Mouse (Mus musculus) olfactory bulb, adult 2 months (tissue): ENCODE results near the gene Lrrfip1. TPM values are rescaled to one million over a fixed set of nuclear protein-coding genes. Genes with fewer than 3 reads are reported as not detected.

Experiments
- H3K27ac ChIP-seq: fragments of 200-500 bp; 2 replicates; pipeline ENCODE4 v1.5.1; 2012; ENCODE audit warnings: low read depth, low read length; ENCODE audit not compliant: insufficient read depth
- H3K4me1 ChIP-seq: fragments of 200-500 bp; 2 replicates; pipeline ENCODE4 v1.6.1; 2012; ENCODE audit warnings: low read length; ENCODE audit not compliant: control insufficient read depth, insufficient read depth
- H3K4me3 ChIP-seq: fragments of 200-500 bp; 2 replicates; pipeline ENCODE4 v1.5.1; 2012; ENCODE audit warnings: mild to moderate bottlenecking, low read depth, low read length, moderate library complexity; ENCODE audit not compliant: insufficient read depth
- CTCF ChIP-seq: fragments of 200-500 bp; IDR thresholded peaks from 2 replicates; pipeline ENCODE4 v1.5.1; 2012; ENCODE audit warnings: low read depth, mild to moderate bottlenecking, low read length, moderate library complexity; ENCODE audit not compliant: insufficient read depth
- POLR2A ChIP-seq: fragments of 200-500 bp; IDR thresholded peaks from 2 replicates; pipeline ENCODE4 v1.6.1; 2012; ENCODE audit warnings: mild to moderate bottlenecking, low read depth, low read length, moderate library complexity; ENCODE audit not compliant: insufficient read depth
- WGBS: fragments of 180-500 bp; shearing (Covaris S2); methylation state at CpG from one replicate; pipeline ENCODE4 v1.1.7; 2018; 5-methylcytosine and 5-hydroxymethylcytosine counted together
- polyA plus RNA-seq: library from polyadenylated mRNA; stranded (reverse); fragments of >200 nt; gene quantifications from 2 replicates; pipeline ENCODE4 v1.2.4, GENCODE M21; 2012; ENCODE audit warnings: low replicate concordance; ENCODE audit not compliant: missing spikeins, insufficient read depth, insufficient read length

The Lrrfip1 gene
- polyA plus RNA-seq, 1 experiment, result not detected

- WGBS, result 72% methylated on average over 2 of the region's 2 CpGs
- TF ChIP-seq CTCF (no peak), POLR2A (no peak)
- H3K4me1 ChIP-seq, result no peaks in the 10 kb centered on the region
These were observed 153.0 kb downstream of the Lrrfip1 start for GRCm38 (mm10) chr1:91151509-91151908.

GRCm38 (mm10) chr1:91166798-91167197 is 168.3 kb downstream of the Lrrfip1 start:
- Histone ChIP-seq H3K4me1 (no peaks in the 10 kb centered on the region), H3K27ac (no peak overlapping the region), H3K4me3 (no peak overlapping the region)
- TF ChIP-seq CTCF (no peak), POLR2A (no peak)
- 63% methylated on average over 6 of the region's 6 CpGs for WGBS

More at GRCm38 (mm10) chr1:91151509-91151908, 153.0 kb downstream of the Lrrfip1 start:
- H3K4me3 ChIP-seq, result no peak overlapping the region
- H3K27ac ChIP-seq, result no peak overlapping the region

GRCm38 (mm10) chr1:91169157-91169556 is 170.6 kb downstream of the Lrrfip1 start:
- 93% methylated on average over 4 of the region's 4 CpGs for WGBS
- Histone ChIP-seq H3K27ac (no peak overlapping the region), H3K4me3 (no peak overlapping the region)

GRCm38 (mm10) chr1:91174796-91175195 is 176.3 kb downstream of the Lrrfip1 start:
- H3K4me3 ChIP-seq, result no peak overlapping the region
- peaks cover 6% of the 10 kb centered on the region for H3K4me1 ChIP-seq
- WGBS, result 98% methylated on average over 5 of the region's 5 CpGs
- TF ChIP-seq CTCF (no peak), POLR2A (no peak)
- no peak overlapping the region for H3K27ac ChIP-seq

More at GRCm38 (mm10) chr1:91169157-91169556, 170.6 kb downstream of the Lrrfip1 start:
- H3K4me1 ChIP-seq, result no peaks in the 10 kb centered on the region
- TF ChIP-seq POLR2A (no peak), CTCF (no peak)

DNA sequence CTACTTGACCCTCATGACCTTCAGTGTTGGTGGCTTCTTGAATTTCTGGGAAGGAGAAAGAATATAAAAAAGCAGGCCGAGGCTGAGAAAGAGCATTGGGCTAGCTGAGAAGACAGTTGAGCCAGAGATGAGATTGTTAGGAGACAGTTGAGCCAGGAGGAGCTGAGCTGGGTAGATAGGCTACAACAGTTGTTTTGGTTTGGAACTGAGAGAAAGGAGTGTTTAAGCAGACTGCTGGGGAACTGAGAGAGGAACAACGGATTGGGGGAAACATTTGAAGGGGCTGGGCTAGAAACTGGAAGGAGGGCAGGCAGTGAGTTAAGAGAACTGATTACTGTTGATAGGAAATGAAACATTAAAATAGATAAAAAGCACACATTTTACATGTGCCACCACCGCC is 177.5 kb downstream of the Lrrfip1 start:
- Histone ChIP-seq H3K27ac (no peak overlapping the region), H3K4me3 (no peak overlapping the region), H3K4me1 (peaks cover 14% of the 10 kb centered on the region)
- TF ChIP-seq POLR2A (no peak), CTCF (no peak)
- 72% methylated on average over 3 of the region's 3 CpGs for WGBS

- 69% methylated on average over 4 of the region's 4 CpGs for WGBS
- Histone ChIP-seq H3K27ac (no peak overlapping the region), H3K4me3 (no peak overlapping the region), H3K4me1 (peaks cover 14% of the 10 kb centered on the region)
- TF ChIP-seq CTCF, result no peak
- no peak for TF ChIP-seq POLR2A
These were observed 178.3 kb downstream of the Lrrfip1 start for GRCm38 (mm10) chr1:91176871-91177270.

Other genes starting within 250 kb of the Lrrfip1 start
- gene Col6a3, start 154.8 kb upstream of the Lrrfip1 start, polyA plus RNA-seq, result not detected in 2 replicates
- gene Mlph, start 83.7 kb upstream of the Lrrfip1 start, polyA plus RNA-seq, result not detected in 2 replicates
- not detected in 2 replicates for gene Prlh, start 45.6 kb upstream of the Lrrfip1 start, polyA plus RNA-seq
- not detected in 2 replicates for gene Rab17, start 29.1 kb upstream of the Lrrfip1 start, polyA plus RNA-seq
- not detected in 2 replicates for gene Rbm44, start 146.4 kb downstream of the Lrrfip1 start, polyA plus RNA-seq
- gene Ramp1, start 181.1 kb downstream of the Lrrfip1 start, polyA plus RNA-seq, result not detected in 2 replicates